Mouse (Mus musculus): ENCODE data around the gene Tmem25.

Gene Tmem25

DNA sequence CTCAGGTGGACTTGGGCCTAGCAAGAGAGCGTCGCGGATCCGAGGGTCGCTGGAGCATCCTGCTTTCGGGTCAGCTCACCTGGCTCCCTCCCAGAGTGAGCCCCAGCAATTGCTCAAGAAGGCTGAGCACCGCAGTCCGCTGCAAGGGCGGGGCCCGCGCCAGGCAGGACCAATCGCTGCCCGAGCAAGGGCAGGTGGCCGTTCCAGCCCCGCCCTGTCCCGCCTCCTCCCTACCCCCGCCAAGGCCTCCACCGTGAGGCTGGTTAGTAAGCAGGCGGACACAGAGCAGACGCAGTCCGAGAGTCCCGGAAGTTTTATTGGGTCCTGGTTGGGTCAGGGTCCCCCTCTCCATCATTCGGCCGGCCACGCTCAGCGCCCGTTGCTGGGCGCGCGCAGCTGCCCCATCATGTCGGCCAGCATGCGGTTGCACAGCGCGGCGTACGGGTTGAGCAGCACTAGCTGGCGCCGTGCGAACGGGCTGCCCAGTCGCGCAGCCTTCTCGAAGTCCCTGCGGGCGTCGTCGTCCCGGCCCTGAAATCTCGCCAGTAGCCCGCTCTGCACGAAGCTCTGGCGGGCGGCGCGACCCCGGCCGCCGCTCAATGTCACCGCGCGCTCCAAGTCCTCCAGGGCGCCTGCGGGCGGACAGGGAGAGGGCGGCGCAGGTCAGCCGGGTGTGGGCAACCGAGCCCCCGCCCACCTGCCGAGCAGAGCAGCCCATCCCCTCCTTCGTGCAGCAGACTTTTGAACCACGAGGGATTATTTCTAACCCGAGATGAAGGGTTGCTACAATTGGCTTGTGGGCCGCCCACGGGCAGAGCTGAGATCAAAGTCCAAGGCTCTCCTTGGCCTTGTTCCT, at the start of gene Tmem25:
Gene Tmem25, minus strand, starts transcription at position 206 of the 856 bp plus-strand sequence.
- peak; percentile 88 for DNase-seq (ENCODE audit: low spot score)

DNA sequence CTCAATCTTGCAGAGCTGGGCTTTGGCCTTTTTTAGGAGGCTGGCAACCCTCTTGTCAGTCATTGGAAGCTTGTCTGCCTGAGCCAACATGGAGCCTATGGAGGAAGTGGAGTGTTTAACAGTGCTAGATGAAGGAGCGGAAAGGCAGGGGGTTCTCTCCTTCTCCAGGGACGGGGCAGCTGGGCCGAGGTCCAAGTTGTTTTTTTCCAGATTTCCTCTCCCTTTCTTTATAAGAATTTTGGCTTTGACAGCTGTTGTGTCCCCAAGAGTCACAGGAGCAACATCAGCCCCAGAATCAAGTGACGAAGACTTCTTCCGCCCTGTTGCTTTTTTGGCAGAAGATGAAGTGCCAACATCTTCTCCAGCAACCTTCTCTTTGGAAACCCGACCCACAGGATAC, 48.3 kb upstream of the Tmem25 start:
- DNase-seq (ENCODE audit: low spot score), result no peak

DNA sequence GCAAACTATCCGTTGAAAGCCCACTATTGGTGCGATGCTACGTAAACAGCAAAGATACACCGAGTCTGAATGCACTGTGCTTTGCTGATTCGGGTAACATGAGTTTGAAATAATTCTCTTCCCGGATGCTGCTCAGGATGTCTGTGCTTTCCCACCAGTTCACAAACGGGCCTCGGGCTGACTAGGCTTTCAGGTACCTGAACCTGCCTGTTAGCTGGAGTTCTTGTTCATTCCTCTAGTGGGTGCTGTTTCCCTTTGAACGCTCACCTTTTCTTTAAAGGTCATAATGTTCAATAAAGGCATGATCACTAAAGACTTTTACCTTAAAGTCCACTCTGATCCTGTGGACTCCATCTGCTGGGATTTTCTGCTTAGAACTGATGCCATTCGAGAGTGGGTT, 42.1 kb upstream of the Tmem25 start:
- DNase-seq (ENCODE audit: low spot score), result no peak

DNA sequence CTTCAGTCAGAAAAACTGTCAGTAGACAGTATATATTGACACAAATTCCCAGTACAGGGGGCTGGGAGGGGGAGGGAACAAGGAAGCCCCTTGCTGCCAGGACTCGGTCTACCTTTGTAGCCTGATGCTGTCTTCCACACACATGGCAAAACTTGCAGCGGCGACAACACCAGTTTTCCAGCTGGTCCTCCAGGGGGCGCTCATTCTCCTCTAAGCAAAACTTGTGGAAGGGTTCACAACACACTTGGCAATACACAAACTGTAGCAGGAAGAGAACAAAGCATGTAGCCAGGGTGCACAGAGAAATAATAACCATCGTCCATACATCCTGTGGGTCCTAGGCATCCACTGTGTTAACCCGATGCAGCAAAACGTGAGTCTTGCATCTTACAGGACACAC, 37.3 kb upstream of the Tmem25 start:
- DNase-seq (ENCODE audit: low spot score), result peak; percentile 70

DNA sequence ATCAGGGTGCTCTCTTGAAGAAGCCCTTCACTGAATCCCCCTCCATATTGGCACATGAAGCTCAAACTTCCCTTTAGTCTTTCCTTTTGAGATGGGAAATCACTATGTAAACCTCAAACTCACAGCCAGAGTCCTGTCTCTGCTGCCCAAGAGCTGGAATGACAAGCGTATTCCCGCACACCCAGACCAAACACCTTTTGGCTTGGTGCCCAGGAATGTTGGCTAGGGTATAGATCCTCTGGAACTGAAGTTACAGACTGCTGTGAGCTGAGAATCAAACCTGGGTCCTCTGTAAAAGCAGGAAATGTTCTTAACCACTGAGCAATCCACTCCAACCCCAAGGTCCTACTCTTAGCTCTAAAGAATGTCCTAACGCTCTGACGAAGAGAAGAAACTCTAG, 33.2 kb upstream of the Tmem25 start:
- DNase-seq (ENCODE audit: low spot score), result no peak

DNA sequence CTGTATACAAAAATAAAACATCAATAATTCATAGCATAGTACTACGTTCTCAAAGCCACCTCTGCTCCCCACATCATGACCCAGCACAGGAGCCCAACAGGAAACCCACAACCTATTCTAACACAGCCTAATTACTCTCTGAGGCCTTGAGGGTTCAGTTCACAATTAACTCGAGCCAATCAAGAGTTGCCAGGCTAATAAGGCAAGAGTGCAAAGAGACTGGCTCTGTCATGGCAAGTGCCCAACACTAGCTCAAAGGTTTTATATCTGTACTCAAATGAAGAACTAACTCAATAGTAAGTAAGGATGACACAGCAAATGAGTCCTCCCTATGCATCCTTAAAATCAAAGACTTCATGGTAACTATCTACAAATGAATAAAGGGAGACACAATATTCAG, 31.4 kb upstream of the Tmem25 start:
- no peak for DNase-seq (ENCODE audit: low spot score)

DNA sequence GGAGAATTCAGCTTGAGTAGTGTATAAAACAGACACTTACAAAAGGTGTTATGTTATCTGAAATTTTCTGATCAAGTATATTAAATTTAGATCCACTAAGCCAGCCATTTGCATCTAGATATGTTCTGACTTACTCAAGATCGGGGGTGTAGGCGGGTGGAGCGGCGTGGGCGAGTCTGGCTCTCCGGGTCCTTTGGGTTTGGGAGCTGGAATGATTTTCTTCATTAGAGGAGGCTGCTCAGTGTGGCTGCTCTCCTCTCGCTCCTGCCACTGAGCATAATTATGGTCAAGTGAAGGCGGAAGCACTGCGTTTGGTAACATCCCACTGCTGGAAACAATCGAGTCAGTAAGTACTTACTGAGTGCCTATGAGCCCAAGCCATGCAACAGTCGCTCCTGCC, 29.8 kb upstream of the Tmem25 start:
- DNase-seq (ENCODE audit: low spot score), result no peak

DNA sequence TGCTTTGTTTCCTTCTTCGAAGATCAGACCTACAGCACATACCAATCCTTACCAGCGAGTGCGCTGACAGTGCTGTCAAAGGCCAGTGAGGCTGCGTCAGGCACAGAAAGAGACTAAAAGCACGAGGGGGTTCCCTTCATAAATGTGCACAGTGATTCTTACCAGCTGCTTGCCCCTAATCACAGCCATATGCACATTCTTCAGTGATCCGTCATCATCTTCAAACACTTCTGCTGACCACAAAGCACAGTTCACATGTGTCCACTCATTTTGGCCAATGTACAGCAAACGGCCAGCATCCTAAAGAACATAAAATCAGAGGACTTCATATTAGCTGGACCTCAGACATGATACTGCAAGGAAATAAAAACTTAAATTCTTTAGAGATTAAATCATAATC, 27.6 kb upstream of the Tmem25 start:
- DNase-seq (ENCODE audit: low spot score), result peak; percentile 23

DNA sequence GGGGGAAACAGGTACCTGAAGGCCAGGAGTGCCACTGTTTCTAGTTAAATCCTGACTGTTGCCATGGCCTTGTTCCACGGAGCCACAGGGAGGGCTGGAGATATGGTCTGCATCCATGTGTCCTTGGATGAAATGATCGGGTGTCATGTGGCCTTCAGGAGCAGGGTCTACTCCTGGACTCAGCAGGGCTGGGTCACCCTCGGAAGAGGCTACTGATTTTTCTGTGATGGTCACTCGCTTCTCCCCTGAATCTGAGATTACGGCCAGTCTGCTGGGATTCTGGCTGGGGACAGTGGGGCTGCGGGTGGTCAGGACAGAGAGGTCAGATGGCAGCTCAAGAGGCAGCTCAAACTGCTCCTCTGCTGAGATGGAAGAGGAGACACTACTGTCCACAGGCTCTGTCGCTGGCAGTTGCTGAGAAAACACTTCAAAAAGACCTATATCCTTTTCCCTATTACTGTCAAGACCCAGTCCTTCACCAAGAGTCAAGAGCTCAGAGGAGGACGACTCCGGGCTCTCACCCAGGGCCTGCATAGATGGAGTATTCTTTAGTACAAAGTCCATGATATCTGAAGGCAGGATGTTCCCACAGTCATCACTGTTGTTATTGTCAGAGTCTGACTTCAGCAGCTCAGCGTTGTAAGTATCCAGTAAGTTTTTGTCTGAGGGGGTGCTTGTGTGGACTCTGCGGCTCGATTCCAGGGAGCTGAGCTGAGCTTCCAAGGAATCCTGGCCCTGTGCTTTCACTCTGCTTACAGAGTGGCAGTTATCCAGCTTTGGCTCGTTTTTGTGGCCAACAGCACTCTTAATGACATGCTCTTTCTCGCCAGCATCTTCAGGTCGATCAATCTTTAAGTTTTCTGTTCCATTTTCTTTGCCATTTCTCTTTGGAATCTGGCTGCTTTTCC, 21.1 kb upstream of the Tmem25 start:
- DNase-seq (ENCODE audit: low spot score), result no peak

DNA sequence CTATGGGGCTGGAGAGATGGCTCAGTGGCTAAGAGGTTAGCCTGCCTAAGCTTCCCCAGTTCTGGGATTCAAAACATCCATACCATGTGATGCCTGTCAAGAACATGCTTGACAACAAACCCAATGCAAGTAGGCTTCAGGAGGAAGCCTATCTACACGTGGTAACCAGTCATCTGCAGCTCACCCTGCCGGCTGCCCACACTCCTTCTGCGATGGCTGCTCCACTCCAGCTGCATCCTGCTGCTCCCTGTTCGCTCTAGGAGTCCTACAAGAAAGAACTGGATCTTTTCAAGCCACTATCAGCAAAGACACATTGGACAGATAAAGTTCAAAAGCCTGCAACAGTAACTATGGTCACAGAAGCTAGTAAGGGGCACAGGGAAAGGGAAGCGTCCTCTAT, 18.4 kb upstream of the Tmem25 start:
- DNase-seq (ENCODE audit: low spot score), result no peak

DNA sequence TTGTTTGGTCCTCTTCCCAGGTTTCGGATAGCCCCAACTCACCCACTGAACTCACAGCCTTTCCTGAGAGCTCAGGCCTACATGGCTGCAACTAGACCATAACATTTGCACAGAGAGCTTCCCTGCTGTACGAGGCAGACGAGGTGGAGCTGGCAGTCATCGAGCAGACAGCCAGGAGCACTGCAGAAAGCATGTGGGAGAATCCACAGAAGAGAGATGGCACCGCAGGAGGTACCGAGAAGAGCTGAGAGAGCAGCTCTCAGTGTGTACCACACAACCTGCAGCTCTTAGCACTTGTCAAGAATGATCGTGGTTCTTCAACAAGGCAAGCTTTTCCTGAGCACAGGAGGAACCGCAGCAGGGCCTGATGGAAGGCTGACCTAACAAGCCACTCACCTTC, 15.1 kb upstream of the Tmem25 start:
- DNase-seq (ENCODE audit: low spot score), result no peak

DNA sequence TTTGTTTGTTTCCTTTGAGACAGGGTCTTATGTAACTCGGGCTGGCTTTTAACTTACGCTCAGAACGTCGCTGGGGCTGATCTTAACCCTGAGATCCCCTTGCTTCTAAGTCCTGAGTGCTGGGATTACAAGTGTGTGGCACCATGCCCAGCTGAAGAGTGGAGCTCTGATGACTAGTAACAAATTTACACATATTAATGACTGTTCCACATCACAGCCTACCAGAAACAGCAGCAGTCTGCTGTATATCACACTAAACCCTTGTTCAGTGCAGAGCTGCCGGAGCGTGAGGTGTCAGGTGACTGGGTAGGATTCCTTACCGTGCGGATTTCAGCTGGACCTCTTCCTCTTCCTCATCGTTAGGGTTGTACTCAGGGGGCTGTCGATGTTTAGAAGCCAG, 11.2 kb upstream of the Tmem25 start:
- no peak for DNase-seq (ENCODE audit: low spot score)

DNA sequence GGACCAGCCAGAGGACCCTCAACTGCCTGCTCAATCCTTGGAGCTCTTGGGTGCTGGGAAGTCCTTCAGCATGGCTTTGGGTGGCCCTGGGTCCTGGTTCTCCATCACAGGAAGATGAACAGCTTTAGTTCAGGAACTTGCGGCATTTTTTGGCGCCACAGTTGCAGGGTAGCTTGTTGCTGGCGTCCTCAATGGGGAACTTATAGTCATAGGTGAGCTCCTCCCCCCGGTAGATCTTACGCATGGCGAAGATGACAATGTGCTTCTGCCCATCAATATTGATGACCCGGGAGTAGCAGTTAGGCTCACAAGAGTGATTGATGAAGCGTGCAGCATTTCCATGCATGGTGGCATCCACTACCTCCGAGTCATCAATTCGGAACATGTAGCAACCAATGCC, 8.7 kb upstream of the Tmem25 start:
- DNase-seq (ENCODE audit: low spot score), result no peak

DNA sequence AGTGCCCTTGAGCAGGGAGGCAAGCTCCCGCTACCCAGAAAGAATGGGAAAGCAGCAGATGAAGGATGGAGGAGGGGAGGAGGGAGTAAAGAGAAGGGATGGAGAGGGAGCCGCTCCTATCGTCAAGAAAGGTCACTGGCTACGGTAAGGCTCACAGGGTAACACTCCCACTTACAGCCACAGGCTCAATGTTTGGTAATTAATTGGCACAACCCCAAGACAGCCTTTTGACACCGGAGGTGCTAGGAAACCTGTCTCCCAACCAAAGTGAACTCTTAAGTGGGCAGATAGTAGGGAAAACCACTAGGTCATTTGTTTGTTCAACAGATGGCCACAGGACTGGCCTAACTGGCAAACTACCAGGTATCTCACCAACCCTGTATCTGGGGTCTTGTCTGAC, 8.0 kb upstream of the Tmem25 start:
- no peak for DNase-seq (ENCODE audit: low spot score)

DNA sequence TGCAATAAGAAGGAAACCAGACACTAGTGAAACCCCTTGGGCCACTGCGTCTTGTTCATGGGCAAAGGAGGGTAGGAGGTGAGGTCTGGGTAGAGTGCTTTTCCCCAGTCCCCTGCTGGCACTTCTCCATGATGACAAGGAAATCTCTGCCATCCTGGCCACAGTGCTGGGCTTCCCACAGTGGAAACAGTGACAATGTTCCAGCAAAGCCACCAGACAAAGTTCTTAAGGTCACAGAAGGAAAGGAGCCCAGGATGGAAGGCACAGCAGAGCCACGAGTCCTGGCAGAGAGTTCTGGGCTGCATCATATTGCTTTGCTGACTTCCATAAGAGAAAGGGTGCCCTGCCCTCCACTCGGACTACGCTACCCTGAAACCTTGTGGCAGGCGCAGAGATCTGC, 6.4 kb upstream of the Tmem25 start:
- DNase-seq (ENCODE audit: low spot score), result no peak

DNA sequence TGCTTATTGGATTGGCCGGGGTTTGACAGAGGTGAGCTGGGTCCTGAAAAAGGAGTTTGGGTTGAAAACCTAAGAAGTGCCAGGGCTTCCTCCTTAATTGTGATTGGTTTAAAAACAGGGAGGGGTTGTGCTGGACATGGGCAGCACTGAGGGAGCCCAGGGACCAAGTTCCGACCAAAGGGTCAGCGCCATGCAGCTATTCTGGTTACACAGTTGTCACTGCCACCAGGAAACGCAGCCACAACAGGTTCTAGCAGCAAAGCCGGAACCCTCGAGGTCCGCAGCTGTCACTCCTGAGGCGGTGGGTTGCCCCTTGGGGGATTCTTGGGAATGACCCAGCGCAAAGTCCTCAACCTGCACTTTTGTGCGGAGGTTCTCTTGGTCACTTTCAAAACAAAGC, 5.6 kb upstream of the Tmem25 start:
- no peak for DNase-seq (ENCODE audit: low spot score)

DNA sequence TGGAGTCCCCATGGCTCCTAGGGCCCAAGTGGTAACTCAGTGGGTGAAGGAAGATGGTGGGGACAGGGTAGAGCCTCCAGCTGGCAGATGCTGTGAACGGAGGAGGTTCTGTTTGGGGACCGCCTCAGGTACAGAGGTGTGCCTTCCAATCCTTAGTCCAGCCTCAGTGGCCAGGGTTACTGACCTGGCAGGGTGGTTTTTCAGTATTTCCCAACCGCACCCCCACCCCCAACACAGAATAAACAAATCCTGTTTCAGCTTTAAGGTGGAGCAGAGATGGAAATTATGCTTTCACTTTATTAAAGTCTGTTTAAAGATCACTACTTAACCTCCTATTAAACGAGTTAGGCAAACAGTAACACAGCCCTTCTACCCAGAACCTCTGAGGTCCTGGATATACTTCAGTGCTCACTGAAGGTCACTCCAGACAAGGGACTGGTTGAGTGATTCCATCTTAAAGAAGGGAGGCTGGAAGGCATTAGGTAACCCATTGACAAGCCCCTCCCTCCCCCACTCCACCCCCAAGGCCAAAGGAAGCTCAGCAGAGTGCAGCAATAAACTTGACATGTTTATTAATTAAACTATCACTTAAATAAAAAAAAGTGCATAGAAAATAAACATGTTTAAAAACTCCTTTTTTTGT, 3.8 kb upstream of the Tmem25 start, which contains the start of gene Ttc36:
Gene Ttc36, minus strand, starts transcription at position 265 of the 643 bp plus-strand sequence.
- DNase-seq (ENCODE audit: low spot score), result no peak

DNA sequence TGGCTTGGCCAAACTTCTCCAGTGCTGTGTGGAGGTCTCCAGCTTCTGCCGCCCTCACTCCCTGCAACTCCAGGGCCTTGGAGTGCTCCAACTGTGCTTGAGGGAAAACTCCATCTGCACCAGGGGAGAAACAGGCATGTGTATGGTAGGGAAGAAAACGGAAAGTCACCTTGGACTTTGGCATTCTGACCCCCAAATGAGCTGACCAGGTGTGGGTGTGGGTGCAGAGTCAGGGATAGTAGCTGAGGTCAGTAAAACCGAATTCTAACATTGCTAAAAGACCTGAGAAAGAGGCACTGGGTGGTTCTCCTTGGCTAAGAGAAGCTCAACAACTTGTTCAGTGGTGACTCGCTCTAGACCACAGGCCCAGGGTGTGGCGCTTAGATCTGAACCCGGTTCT, 2.6 kb upstream of the Tmem25 start:
- DNase-seq (ENCODE audit: low spot score), result no peak

DNA sequence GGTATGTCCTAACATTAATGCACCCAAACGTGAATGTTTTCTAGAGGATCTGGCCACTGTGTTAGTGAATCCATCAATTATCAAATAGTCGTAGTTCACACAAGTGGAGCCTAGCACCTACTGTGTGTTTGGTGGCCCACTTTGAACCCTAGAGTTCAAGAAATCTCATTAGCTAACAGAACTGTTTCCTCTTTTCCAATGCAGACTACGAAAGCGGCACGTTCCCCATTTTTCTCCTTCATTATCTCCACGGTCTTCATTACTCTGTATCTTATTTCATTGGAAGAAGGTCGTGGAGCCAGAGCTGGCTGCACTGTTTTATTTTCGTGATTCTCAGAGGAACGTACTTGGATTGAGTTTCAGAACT, 834 bp upstream of the Tmem25 start:
- no peak for DNase-seq (ENCODE audit: low spot score)

DNA sequence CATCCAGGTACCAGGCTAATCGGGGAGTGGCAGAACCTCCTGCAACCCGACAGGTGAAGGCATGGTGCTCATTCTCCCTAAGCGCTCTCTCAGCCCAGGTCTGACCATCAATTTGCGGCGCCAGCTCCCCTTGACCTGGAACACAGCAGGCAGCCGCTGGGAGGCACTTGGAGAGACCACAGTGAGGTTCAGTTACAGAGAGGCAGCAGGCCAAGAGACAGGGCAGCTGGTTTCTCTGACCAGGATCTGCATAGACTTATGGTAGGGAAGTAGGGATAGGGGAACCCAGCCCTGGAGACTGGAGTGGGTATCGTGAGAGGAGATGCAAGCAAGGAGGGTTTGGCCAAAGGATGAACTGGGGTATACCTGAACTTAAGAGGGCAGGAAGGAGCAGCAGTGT, 809 bp downstream of the Tmem25 start:
- DNase-seq (ENCODE audit: low spot score), result no peak

DNA sequence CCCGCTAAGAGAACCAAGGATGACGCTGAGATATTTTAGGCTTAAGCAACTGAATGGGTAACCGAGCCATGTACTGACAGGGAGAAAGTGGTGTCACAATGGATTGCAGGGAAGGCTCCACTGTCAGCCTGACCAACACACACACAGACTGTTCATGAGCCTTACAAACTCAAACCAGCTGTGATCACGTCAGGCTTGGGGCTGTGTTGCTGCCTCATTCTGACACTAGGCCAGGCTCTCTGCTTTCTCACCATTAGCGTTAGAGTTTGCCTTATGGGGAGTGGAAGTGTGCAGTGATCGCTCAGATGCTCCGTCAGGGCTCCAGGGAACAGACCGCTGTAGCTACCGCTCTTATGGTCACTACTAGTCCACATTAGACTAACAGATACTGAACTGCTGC, 6.3 kb downstream of the Tmem25 start:
- DNase-seq (ENCODE audit: low spot score), result peak; percentile 16

DNA sequence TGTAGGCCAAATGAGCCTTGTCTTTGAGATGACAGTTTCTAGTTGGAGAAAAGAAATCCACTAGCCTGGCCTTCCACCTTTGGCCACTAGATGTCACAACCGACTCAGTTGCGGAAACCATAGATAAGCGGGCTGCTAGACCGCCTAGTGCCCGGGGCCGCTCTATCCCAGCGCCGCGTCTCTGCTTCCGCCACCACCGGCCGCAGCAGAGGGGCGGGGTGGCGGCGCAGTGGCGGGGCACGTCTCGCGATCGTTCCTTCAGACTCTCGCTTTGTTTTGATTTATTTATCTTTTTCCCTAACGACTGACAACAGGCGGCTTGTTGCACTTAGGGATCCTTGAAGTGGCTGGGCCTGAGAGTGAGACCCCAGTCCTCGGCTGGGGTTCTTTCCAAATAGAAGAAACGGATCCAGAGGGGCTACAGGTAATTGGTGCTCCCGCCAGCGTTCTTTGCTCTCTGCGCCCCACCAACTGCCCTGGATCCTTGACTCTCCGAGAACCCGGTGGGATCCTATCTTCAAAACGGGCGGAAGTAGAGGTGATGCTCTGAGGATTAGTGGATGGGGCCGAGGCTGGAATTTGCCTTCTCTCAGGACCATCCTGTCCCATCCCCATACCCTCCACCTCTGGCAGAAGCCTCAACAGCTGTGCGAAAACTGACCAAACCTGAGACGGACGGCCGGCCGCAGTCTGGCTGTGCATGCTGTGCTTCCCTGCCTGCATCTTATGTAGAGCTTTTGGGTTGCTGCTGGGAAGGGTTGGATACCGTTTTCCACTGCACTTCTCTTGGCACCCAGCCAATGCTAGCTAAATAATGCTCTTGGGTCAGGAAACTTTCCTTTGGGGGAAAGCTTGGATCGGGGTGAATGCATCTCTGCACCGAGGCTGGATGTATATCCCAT, 26.1 kb downstream of the Tmem25 start:
- peak; percentile 97 for DNase-seq (ENCODE audit: low spot score)
